Mouse (Mus musculus) C2C12 (cell line): ENCODE data around the gene Ube2q2. TPM values are rescaled to one million over a fixed set of nuclear protein-coding genes. Genes with fewer than 3 reads are reported as not detected.

Source experiments
- H3K27me3 ChIP-seq: one replicate; pipeline ENCODE4 v1.6.1; 2011; ENCODE audit not compliant: control insufficient read depth, insufficient read depth, insufficient read length
- H3K36me3 ChIP-seq: one replicate; pipeline ENCODE4 v1.6.1; 2011; ENCODE audit not compliant: control insufficient read depth, insufficient read depth
- H3K4me3 ChIP-seq: one replicate; pipeline ENCODE4 v1.5.1; 2011; ENCODE audit warnings: mild to moderate bottlenecking, control low read depth; ENCODE audit not compliant: poor library complexity, insufficient read depth, severe bottlenecking
- H3K79me2 ChIP-seq: one replicate; pipeline ENCODE4 v1.6.1; 2011; ENCODE audit not compliant: control insufficient read depth, insufficient read depth
- H3K79me3 ChIP-seq: one replicate; pipeline ENCODE4 v1.6.1; 2011; ENCODE audit warnings: low read depth, control low read depth
- H3ac ChIP-seq: one replicate; pipeline ENCODE3; 2011; ENCODE audit warnings: low read depth; ENCODE audit not compliant: control insufficient read depth, insufficient read length
- CEBPB ChIP-seq: IDR thresholded peaks from one replicate; pipeline ENCODE4 v1.6.1; 2011; ENCODE audit warnings: low read depth, mild to moderate bottlenecking, control low read depth, moderate library complexity
- CTCF ChIP-seq: IDR thresholded peaks from one replicate; pipeline ENCODE4 v1.5.1; 2011; ENCODE audit not compliant: control insufficient read depth, insufficient read depth, insufficient read length
- FOSL1 ChIP-seq: IDR thresholded peaks from one replicate; pipeline ENCODE4 v1.8.0; 2011; ENCODE audit warnings: mild to moderate bottlenecking, low read length; ENCODE audit not compliant: poor library complexity, insufficient read depth, severe bottlenecking
- MAX ChIP-seq: IDR thresholded peaks from one replicate; pipeline ENCODE4 v1.6.1; 2011; ENCODE audit warnings: mild to moderate bottlenecking, control low read depth
- MYOD1 ChIP-seq: IDR thresholded peaks from one replicate; pipeline ENCODE4 v1.6.1; 2011; ENCODE audit warnings: low read depth; ENCODE audit not compliant: control insufficient read depth, insufficient read length
- MYOG ChIP-seq: IDR thresholded peaks from one replicate; pipeline ENCODE4 v1.6.1; 2011; ENCODE audit not compliant: control insufficient read depth, insufficient read length; ENCODE audit errors: extremely low read depth
- USF1 ChIP-seq: IDR thresholded peaks from one replicate; pipeline ENCODE4 v1.6.1; 2011; ENCODE audit warnings: low read depth, mild to moderate bottlenecking, control low read depth, moderate library complexity
- polyA plus RNA-seq: library from polyadenylated mRNA; unstranded; fragments of >200 nt; fragmentation: generic; extraction: Trizol; gene quantifications from one replicate; pipeline ENCODE4 v1.2.1, GENCODE M21; 2012; ENCODE audit warnings: missing spikeins

Gene Ube2q2
- polyA plus RNA-seq, 1 experiment = 6.3 TPM

DNA sequence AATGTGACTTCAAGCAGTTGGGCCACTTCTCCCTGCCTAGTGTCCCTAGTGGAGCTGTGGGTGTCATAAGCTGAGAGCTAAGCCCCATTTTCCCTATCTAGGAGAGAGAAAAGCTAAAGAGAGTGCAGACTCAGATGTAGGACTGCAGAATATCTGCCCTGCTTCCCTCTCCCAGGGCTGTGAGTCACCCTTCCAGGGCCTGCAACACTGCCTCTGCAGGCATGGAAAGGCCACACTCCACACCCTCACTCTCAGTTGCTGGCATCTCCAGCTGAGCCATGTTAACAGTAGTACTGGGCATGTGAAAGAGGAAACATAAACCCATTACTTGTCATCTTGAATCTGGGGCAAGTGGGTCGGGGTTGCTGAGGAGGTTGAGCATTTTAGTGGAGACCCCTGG, 33.9 kb upstream of the Ube2q2 start:
- Histone ChIP-seq H3K36me3 (no peaks in the 10 kb centered on the region), H3ac (no peak overlapping the region), H3K27me3 (no peaks in the 10 kb centered on the region), H3K79me2 (no peaks in the 10 kb centered on the region), H3K79me3 (no peaks in the 10 kb centered on the region), H3K4me3 (no peak overlapping the region)
- TF ChIP-seq CEBPB = no peak
- no peak for TF ChIP-seq MYOD1
- TF ChIP-seq MAX = no peak
- no peak for TF ChIP-seq MYOG
- TF ChIP-seq CTCF = no peak
- TF ChIP-seq USF1 = no peak
- no peak for TF ChIP-seq FOSL1

DNA sequence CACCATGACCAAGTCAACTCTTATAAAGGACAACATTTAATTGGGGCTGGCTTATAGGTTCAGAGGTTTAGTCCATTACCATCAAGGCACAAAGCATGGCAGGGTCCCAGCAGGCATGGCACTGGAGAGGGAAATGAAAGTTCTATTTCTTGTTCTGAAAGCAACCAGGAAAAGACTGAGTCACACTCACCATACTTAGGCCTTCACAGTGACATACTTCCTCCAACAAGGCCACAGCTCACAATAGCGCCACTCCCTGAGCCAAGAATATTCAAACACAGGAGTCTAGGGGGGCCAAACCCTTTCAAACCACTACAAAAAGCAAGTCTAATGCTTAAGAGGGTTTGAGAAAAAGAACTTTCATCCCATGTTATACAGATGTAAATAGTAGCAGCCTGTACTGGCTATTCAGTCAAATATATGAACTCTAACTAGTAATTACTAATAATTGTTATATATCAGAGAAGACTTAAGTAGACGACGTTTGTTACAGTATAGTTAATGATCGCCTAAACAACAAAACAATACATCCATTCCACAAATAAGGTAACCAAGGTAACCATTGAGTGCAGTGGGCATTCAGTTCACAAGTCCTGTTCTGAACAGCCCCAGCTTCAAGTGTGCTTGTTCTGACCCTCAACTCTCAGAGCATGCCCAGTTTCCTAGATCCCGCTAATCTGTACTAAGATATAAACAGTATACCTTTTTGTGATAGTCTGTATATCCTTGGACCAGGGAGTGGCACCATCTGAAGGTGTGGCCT, 31.2 kb upstream of the Ube2q2 start:
- no peaks in the 10 kb centered on the region for H3K27me3 ChIP-seq
- TF ChIP-seq MYOD1 = no peak
- no peak overlapping the region for H3ac ChIP-seq
- H3K4me3 ChIP-seq = no peak overlapping the region
- no peaks in the 10 kb centered on the region for H3K36me3 ChIP-seq
- H3K79me2 ChIP-seq = no peaks in the 10 kb centered on the region
- no peaks in the 10 kb centered on the region for H3K79me3 ChIP-seq

DNA sequence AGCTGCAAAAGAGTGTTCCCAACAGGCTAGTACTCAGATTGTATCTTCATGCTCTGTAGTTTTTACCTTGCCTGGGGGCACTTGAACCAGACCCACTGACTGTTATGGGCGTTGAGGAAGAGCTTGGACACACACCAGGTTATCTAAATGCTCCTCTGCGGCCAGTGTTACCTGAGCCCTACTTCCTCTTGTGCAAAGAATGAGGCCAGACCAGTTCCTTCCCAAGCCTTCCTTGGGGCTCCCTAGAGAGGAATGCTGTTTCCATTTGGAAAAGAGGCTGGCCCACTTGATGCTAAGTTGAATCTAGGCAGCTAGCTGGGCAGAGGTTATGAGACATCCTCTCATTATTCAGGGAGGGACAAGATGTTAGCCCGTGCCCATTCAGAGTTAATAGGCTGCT, 26.1 kb upstream of the Ube2q2 start:
- no peaks in the 10 kb centered on the region for H3K79me2 ChIP-seq
- TF ChIP-seq MYOG (no peak), CEBPB (no peak), MYOD1 (no peak), USF1 (no peak), MAX (no peak), FOSL1 (no peak), CTCF (no peak)
- H3K4me3 ChIP-seq = no peak overlapping the region
- H3K36me3 ChIP-seq = no peaks in the 10 kb centered on the region
- H3ac ChIP-seq = no peak overlapping the region
- no peaks in the 10 kb centered on the region for H3K79me3 ChIP-seq
- no peaks in the 10 kb centered on the region for H3K27me3 ChIP-seq

DNA sequence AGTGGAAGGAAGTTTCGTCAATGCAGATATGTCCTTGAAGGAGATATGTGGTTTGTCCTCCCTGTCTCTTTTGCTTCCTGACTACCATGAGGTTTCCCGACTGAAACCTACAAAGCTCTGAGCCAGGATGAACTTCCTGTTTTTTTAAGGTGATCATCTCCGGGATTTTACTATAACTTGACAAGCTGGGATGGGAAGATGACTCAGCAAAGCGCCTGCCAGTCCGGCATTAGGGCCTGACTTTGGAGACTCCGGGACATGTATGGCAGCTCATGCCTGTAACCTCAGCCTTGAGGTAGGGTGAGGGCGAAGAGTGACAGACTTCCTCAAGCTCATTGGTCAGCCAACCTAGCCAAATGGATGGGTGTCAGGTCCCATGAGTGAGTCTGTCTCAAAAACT, 22.9 kb upstream of the Ube2q2 start:
- H3K79me2 ChIP-seq = no peaks in the 10 kb centered on the region
- H3ac ChIP-seq = no peak overlapping the region
- TF ChIP-seq MAX (peak; percentile 37), CTCF (no peak), USF1 (no peak), CEBPB (no peak)
- no peaks in the 10 kb centered on the region for H3K27me3 ChIP-seq
- H3K36me3 ChIP-seq = no peaks in the 10 kb centered on the region
- H3K79me3 ChIP-seq = no peaks in the 10 kb centered on the region
- H3K4me3 ChIP-seq = no peak overlapping the region

DNA sequence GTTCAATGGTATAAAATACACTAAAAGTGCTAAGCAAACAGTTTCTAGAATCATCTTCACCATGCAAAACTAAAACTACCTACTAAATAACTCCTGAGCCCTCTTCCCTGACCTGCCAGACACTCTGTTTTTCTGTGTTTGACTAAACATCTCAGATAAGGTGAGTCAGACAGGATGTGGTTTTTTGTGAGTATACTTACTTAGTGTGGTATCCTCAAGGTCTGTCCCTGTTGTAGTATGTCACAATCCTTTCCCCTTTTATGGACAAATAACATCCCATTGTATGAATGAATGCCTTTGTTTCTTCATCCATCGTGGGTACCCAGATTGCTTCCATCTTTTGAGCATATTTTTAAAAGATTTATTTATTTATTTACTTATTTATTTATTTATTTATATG, 22.4 kb upstream of the Ube2q2 start:
- Histone ChIP-seq H3ac (no peak overlapping the region), H3K36me3 (no peaks in the 10 kb centered on the region), H3K79me3 (no peaks in the 10 kb centered on the region), H3K4me3 (no peak overlapping the region), H3K27me3 (no peaks in the 10 kb centered on the region), H3K79me2 (no peaks in the 10 kb centered on the region)
- peak; percentile 95 for TF ChIP-seq CEBPB
- TF ChIP-seq MAX = no peak

DNA sequence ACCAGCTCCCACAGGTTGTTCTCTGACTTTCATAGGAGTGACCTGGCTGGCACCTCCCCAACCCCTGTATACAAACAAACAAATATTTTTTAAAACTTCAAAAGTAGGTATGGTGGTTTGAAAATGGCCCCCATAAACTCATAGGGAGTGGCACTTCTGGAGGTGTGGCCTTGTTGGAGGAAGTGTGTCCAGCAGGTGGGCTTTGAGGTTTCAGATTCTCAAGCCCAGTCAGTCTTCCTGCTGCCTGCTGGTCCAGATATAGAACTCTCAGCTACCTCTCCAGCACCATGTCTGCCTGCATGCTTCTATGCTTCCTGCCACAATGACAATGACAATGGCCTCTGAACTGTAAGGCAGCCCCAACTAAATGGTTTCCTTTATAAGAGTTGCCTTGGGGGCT, 16.8 kb upstream of the Ube2q2 start:
- Histone ChIP-seq H3ac (no peak overlapping the region), H3K79me3 (no peaks in the 10 kb centered on the region), H3K27me3 (no peaks in the 10 kb centered on the region), H3K36me3 (no peaks in the 10 kb centered on the region), H3K79me2 (no peaks in the 10 kb centered on the region), H3K4me3 (no peak overlapping the region)
- TF ChIP-seq MAX = no peak
- no peak for TF ChIP-seq MYOD1
- TF ChIP-seq FOSL1 = no peak
- TF ChIP-seq USF1 = no peak
- no peak for TF ChIP-seq CTCF
- TF ChIP-seq CEBPB = no peak
- no peak for TF ChIP-seq MYOG
